ENCODE assay signal across 8 mouse cellular contexts in the genomic region with DNA sequence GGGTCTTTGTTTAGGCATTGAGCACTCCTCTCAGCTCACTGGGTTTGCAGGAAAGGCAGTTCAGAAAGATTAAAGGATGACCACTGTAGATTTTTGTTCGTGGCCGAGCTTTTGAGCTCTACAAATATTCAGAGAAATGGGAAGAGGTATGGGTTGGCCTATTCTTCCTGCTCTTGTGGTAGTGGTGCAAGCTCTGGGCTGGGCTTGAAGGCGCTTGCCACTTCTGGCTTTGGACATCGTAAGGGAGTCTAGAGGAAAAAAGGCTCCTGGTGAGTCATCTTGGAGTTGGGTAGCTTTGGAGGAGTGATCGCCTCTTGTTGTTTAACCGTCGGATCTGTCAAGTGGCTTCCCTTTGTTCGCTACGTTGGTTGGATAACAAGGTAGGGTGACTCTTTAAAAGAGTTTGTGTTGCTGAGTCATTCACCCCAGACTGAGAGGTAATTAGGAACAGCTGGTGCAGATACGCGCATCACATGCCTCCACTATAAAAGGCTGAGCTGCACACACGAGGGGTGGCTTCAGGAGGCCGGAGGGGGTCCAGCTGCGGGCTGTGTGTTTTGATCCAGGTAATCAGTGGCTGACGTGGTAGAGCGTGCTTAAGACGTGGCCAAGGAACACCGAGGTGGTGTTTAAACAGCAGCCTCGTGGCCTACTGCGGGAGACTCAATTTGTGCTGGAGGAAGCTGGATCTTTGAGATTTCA. TPM values are rescaled to one million over a fixed set of nuclear protein-coding genes. Genes with fewer than 3 reads are reported as not detected.
DNase-seq lines count a peak whose midpoint lies in the region; ATAC-seq and TF ChIP-seq lines count a peak whose summit lies in the region.

No protein-coding gene starts in this region.

- H3K36me3 ChIP-seq in CH12.LX (replicated peaks in 1 of 2; ENCODE audit: control insufficient read depth in 1 of 2, insufficient read depth in 1 of 2, low read length in 1 of 2): peaks cover 0 to 12% of the 10 kb centered on the region in 2 experiments
- H3K36me3 ChIP-seq in embryonic facial prominence, embryonic 14.5 days (ENCODE audit: control insufficient read depth, insufficient read depth, low read length): no peaks in the 10 kb centered on the region
- H3K36me3 ChIP-seq in heart, embryonic 14.5 days (ENCODE audit: control insufficient read depth, insufficient read depth, low read length): no peaks in the 10 kb centered on the region
- H3K36me3 ChIP-seq in kidney, embryonic 16.5 days (ENCODE audit: insufficient read depth, low read length): no peaks in the 10 kb centered on the region

- H3K4me2 ChIP-seq in CH12.LX (ENCODE audit: insufficient read depth, low read depth, poor library complexity, severe bottlenecking): peak overlapping the region; percentile 90
- H3K4me2 ChIP-seq in embryonic facial prominence, embryonic 14.5 days (ENCODE audit: low read depth, low read length): peak overlapping the region; percentile 51
- H3K4me2 ChIP-seq in heart, embryonic 14.5 days (ENCODE audit: low read length): peak overlapping the region; percentile 82
- peak overlapping the region; percentile 76 for H3K4me2 ChIP-seq in kidney, embryonic 16.5 days (replicated peaks; ENCODE audit: low read depth, low read length)

- peak; percentile 39 for ATAC-seq in embryonic facial prominence, embryonic 14.5 days (ENCODE audit: low read depth)
- ATAC-seq in heart, embryonic 14.5 days (ENCODE audit: insufficient number of reproducible peaks, insufficient read depth, low FRiP score, low read depth): peak; percentile 36
- ATAC-seq in kidney, embryonic 16.5 days (ENCODE audit: low FRiP score, low TSS enrichment): peak; percentile 16; the same call in 1 of the 2 replicates

- peaks cover 4% of the 10 kb centered on the region for H3K27me3 ChIP-seq in CH12.LX (replicated peaks)
- no peaks in the 10 kb centered on the region for H3K27me3 ChIP-seq in embryonic facial prominence, embryonic 14.5 days (replicated peaks; ENCODE audit: control insufficient read depth, insufficient read depth, low read length)
- H3K27me3 ChIP-seq in heart, embryonic 14.5 days (ENCODE audit: control insufficient read depth, insufficient read depth, low read length): no peaks in the 10 kb centered on the region
- no peaks in the 10 kb centered on the region for H3K27me3 ChIP-seq in kidney, embryonic 16.5 days (ENCODE audit: insufficient read depth, low read length)

- dilution Hi-C loops in CH12.LX (cut with MboI; ENCODE audit: extremely low pct_ligation_motif_present, extremely low pct_unique_long_range_greater_than_20kb, low sequenced_read_pairs): no loop called here

- H3K4me3 ChIP-seq in CH12.LX (replicated peaks in 1 of 3; ENCODE audit: low read depth in 2 of 3, low read length in 2 of 3, poor library complexity in 1 of 3): peak overlapping the region; percentile 78 to 87 (median 84)
- H3K4me3 ChIP-seq in embryonic facial prominence, embryonic 14.5 days (ENCODE audit: low read depth, low read length): peak overlapping the region; percentile 92
- H3K4me3 ChIP-seq in heart, embryonic 14.5 days (ENCODE audit: control insufficient read depth in 1 of 2, insufficient read depth in 1 of 2, low read depth in 1 of 2, low read length in 2 of 2): peak overlapping the region; percentile 91 to 92
- peak overlapping the region; percentile 89 for H3K4me3 ChIP-seq in kidney, embryonic 16.5 days (ENCODE audit: low read length)

- no peak for TF ChIP-seq RAD21 in CH12.LX (IDR thresholded peaks at IDR 0.05; ENCODE audit: low read depth, low read length)

- peak; percentile 87 for DNase-seq in CH12.LX (ENCODE audit: extremely low read depth)
- peak; percentile 58 for DNase-seq in T-cell, adult 2 months (ENCODE audit: low spot score)
- DNase-seq in embryonic facial prominence, embryonic 14.5 days (ENCODE audit: low spot score): peak; percentile 89
- peak; percentile 48 for DNase-seq in lung, postnatal 14 days
- DNase-seq in ovary, postnatal 10 days (ENCODE audit: low spot score): peak; percentile 10
- no peak for DNase-seq in layer of hippocampus, adult 9-11 months

- TF ChIP-seq EP300 in CH12.LX (IDR thresholded peaks at IDR 0.05; ENCODE audit: low read length): peak; percentile 68

- peak overlapping the region; percentile 96 for H3K9ac ChIP-seq in CH12.LX (ENCODE audit: insufficient read depth, low read depth)
- peak overlapping the region; percentile 89 for H3K9ac ChIP-seq in embryonic facial prominence, embryonic 14.5 days (ENCODE audit: low read depth, low read length)
- peak overlapping the region; percentile 96 for H3K9ac ChIP-seq in heart, embryonic 14.5 days (ENCODE audit: low read length)
- H3K9ac ChIP-seq in kidney, embryonic 16.5 days (replicated peaks; ENCODE audit: low read length): peak overlapping the region; percentile 97

- no peak for TF ChIP-seq CTCF in CH12.LX (conservative IDR thresholded peaks at IDR 0.05 in 1 of 2, IDR thresholded peaks at IDR 0.05 in 1 of 2; ENCODE audit: low read depth in 2 of 2, low read length in 2 of 2)

- WGBS in embryonic facial prominence, embryonic 14.5 days: under 1% methylated on average over 20 of the region's 20 CpGs
- 1% methylated on average over 20 of the region's 20 CpGs for WGBS in heart, embryonic 14.5 days
- under 1% methylated on average over 20 of the region's 20 CpGs for WGBS in kidney, embryonic 16.5 days

- peak overlapping the region; percentile 72 for H3K27ac ChIP-seq in CH12.LX (ENCODE audit: insufficient read depth, low read depth)
- peak overlapping the region; percentile 94 for H3K27ac ChIP-seq in embryonic facial prominence, embryonic 14.5 days (replicated peaks; ENCODE audit: low read depth, low read length)
- H3K27ac ChIP-seq in heart, embryonic 14.5 days (replicated peaks in 1 of 2; ENCODE audit: control insufficient read depth in 1 of 2, insufficient read depth in 1 of 2, low read depth in 2 of 2, low read length in 2 of 2): peak overlapping the region; percentile 87 to 93
- peak overlapping the region; percentile 93 for H3K27ac ChIP-seq in kidney, embryonic 16.5 days (ENCODE audit: low read length)

- in situ Hi-C loops in CH12.LX (cut with MboI; ENCODE audit: low pct_ligation_motif_present, low pct_unique_long_range_greater_than_20kb, low sequenced_read_pairs): no loop called here

- H3K4me1 ChIP-seq in CH12.LX (ENCODE audit: control insufficient read depth in 1 of 2, insufficient read depth in 2 of 2): peaks cover 12 to 36% of the 10 kb centered on the region in 2 experiments
- peaks cover 4% of the 10 kb centered on the region; the same call in 1 of the 2 replicates for H3K4me1 ChIP-seq in embryonic facial prominence, embryonic 14.5 days (ENCODE audit: control insufficient read depth, insufficient read depth, low read length)
- H3K4me1 ChIP-seq in heart, embryonic 14.5 days (ENCODE audit: control insufficient read depth in 2 of 2, insufficient read depth in 2 of 2, low read length in 2 of 2): peaks cover 16 to 32% of the 10 kb centered on the region in 2 experiments
- H3K4me1 ChIP-seq in kidney, embryonic 16.5 days (ENCODE audit: insufficient read depth, low read length): peaks cover 25% of the 10 kb centered on the region

- no peaks in the 10 kb centered on the region for H3K9me3 ChIP-seq in CH12.LX (replicated peaks; ENCODE audit: low read length)
- no peaks in the 10 kb centered on the region for H3K9me3 ChIP-seq in embryonic facial prominence, embryonic 14.5 days (ENCODE audit: control insufficient read depth, low read length)
- H3K9me3 ChIP-seq in heart, embryonic 14.5 days (ENCODE audit: control insufficient read depth, low read length): no peaks in the 10 kb centered on the region
- H3K9me3 ChIP-seq in kidney, embryonic 16.5 days (ENCODE audit: low read length): no peaks in the 10 kb centered on the region

- H3K79me2 ChIP-seq in CH12.LX (replicated peaks; ENCODE audit: control insufficient read depth, extremely low read depth, insufficient read depth, poor library complexity, severe bottlenecking): peaks cover 53% of the 10 kb centered on the region

- TF ChIP-seq POLR2A in CH12.LX (IDR thresholded peaks at IDR 0.05; ENCODE audit: low read depth, low read length): peak; percentile 47

TF ChIP-seq in CH12.LX, 34 proteins besides CTCF, POLR2A, EP300 and RAD21 (continues in another document):
- TF ChIP-seq ZMIZ1 (IDR thresholded peaks at IDR 0.05; ENCODE audit: low read depth, low read length) (peak; percentile 57; the same call in 1 of the 2 replicates), USF1 (IDR thresholded peaks at IDR 0.05; ENCODE audit: low read depth, low read length) (peak; percentile 27), BHLHE40 (IDR thresholded peaks at IDR 0.05; ENCODE audit: low read depth, low read length) (peak; percentile 90), KAT2A (IDR thresholded peaks at IDR 0.05; ENCODE audit: insufficient replicate concordance, low read length) (0 out of 2 replicates have a peak, but pooled peaks have one; percentile 48), MYC (IDR thresholded peaks at IDR 0.05; ENCODE audit: low read depth, low read length) (peak; percentile 62), POLR2AphosphoS2 (IDR thresholded peaks at IDR 0.05; ENCODE audit: low read depth, low read length) (peak; percentile 59; the same call in 1 of the 2 replicates), NELFE (IDR thresholded peaks at IDR 0.05; ENCODE audit: low read depth, low read length) (peak; percentile 59), MAFK (IDR thresholded peaks at IDR 0.05; ENCODE audit: insufficient replicate concordance, low read length) (peak; percentile 90; the same call in 1 of the 2 replicates), CHD1 (IDR thresholded peaks at IDR 0.05; ENCODE audit: low read depth, low read length) (peak; percentile 96), TBP (conservative IDR thresholded peaks at IDR 0.05; ENCODE audit: low read depth, low read length) (0 out of 2 replicates have a peak, but pooled peaks have one; percentile 44), TCF12 (IDR thresholded peaks at IDR 0.05; ENCODE audit: low read depth, low read length) (peak; percentile 58; the same call in 1 of the 2 replicates), ELF1 (IDR thresholded peaks at IDR 0.05; ENCODE audit: low read depth, low read length) (peak; percentile 46; the same call in 1 of the 2 replicates), JUN (IDR thresholded peaks at IDR 0.05; ENCODE audit: insufficient read depth, low read depth, low read length) (peak; percentile 37; the same call in 1 of the 2 replicates), JUND (conservative IDR thresholded peaks at IDR 0.05; ENCODE audit: low read depth, low read length) (peak; percentile 66), GABPA (IDR thresholded peaks at IDR 0.05; ENCODE audit: insufficient replicate concordance, low read depth, low read length) (no peak), MAZ (IDR thresholded peaks at IDR 0.05; ENCODE audit: low read depth, low read length) (peak; percentile 76)

RNA-seq across cellular contexts. Expression of gene Bach1, which starts 1.1 kb away (rescaled TPM):
- total RNA-seq in CH12.LX (2012; rRNA removed): 11.2 and 13.4 TPM in 2 replicates
- 10.4 and 11.4 TPM in 2 replicates for total RNA-seq in CH12.LX (2014; rRNA removed)
- polyA plus RNA-seq in CH12.LX (2012; ENCODE audit: insufficient read length, low read depth): 19.9 and 20.9 TPM in 2 replicates
- 11.9 and 12.8 TPM in 2 replicates for polyA plus RNA-seq in embryonic facial prominence, embryonic 14.5 days (2014; fragmentation: Nextera tagmentation; extraction: Ambion mirVana)
- polyA plus RNA-seq in heart, embryonic 14.5 days (2014; fragmentation: Nextera tagmentation; extraction: Ambion mirVana): 7.8 and 11.8 TPM in 2 replicates
- polyA plus RNA-seq in kidney, embryonic 16.5 days (2015; fragmentation: Nextera tagmentation; extraction: Ambion mirVana): 12.0 and 12.5 TPM in 2 replicates
